Mouse (Mus musculus) lung, postnatal 25 days (tissue): Measurements from ENCODE around the gene Tmem192.

ENCODE experiments used
- DNase-seq: peaks from one replicate; pipeline ENCODE4 v3.0.0; 2022; ENCODE audit warnings: low spot score

Gene Tmem192

DNA sequence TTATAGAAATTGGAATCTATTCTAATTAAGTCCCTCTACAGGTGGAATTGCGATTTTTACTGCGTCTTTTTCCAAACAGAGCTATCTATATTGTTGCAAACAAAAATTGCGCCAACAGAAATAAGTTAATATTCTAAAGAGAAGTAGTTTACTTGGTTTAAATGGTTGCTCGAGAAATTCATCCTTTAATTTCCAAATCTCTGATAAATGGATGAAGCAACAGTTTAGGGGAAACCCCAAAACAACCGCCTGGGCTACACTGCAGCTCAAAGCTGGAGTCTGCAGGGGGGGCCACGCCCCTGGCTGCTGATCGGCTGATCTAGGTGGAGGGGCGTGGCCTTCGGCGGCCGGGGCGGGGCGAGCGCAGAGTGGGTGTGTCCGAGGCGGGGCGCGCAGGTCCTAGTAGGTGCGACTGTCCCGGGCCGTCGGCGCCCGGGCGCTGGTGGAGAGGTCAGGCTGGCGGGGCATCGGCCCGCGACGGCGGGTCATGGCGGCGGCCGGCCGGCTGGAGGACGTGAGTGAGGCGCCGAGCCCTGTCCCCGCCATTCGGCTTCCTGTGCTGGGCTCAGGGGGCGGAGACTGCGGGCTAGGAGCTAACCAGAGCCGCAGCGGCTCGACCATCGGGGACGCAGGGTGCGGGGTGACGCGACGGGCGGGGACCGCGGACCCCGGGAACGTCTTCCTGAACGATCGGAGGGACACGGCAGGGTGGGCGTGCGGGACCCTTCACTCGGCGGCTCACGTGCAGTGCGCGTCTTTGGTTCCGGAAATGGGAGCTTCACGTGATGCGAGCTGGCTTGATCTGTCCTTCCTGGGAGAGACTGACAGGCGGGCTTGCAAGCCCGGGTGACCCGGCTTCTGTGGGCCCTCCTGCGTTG, at the start of gene Tmem192:
Gene Tmem192, plus strand, starts transcription at position 366 of the 878 bp plus-strand sequence.
- peak; percentile 96 for DNase-seq

- DNase-seq = no peak
These were observed 48.3 kb upstream of the Tmem192 start for GRCm38 (mm10) chr8:64898710-64899109.

- no peak for DNase-seq
These were observed 46.3 kb upstream of the Tmem192 start for GRCm38 (mm10) chr8:64900645-64901044.

- DNase-seq = no peak
These were observed 45.3 kb upstream of the Tmem192 start for GRCm38 (mm10) chr8:64901527-64902156.

- DNase-seq = no peak
These were observed 44.8 kb upstream of the Tmem192 start for GRCm38 (mm10) chr8:64902191-64902590.

- no peak for DNase-seq
These were observed 43.2 kb upstream of the Tmem192 start for GRCm38 (mm10) chr8:64903778-64904177.

- DNase-seq = no peak
These were observed 37.0 kb upstream of the Tmem192 start for GRCm38 (mm10) chr8:64910026-64910425.

DNA sequence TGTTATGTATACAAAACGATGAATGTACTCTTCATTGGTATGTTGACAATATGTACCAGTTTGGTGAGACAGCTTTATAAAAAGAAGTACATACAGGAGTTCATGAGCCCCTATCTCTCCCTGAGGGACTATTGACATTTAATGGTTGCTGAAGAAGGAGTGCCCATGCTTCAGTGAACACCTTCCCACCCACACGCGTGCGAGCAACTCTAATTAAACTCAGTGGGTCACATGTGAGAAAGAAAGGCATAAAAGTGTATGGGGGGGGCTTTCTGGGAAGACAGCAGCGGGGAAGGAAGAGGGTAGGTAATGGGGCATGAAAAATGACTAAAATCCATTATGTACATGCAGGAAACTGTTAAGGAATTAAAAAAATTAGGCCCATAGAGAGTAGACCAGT, 30.2 kb upstream of the Tmem192 start:
- no peak for DNase-seq

- no peak for DNase-seq
These were observed 23.7 kb upstream of the Tmem192 start for GRCm38 (mm10) chr8:64923329-64923728.

- DNase-seq = no peak
These were observed 21.2 kb upstream of the Tmem192 start for GRCm38 (mm10) chr8:64925762-64926161.

DNA sequence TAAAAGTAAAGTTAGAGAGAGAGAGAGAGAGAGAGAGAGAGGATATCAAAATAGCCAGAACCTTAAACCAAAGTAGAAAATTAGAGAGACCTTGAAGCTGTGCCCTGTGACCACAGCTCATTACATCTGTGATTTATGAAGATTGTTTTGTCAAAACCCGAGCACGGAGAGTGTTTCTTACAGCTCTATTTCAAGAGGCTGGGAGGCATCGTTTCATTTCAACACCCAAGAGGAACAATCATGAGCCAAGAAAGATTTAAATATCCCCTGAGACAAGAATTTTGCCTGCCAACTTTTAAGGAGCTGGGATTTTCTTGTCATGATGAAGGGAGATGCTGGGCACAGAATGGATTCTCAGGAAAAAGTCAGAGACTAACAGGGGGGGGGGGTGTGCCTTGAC, 20.6 kb upstream of the Tmem192 start:
- DNase-seq = no peak

GRCm38 (mm10) chr8:64928938-64929337, 18.0 kb upstream of the Tmem192 start:
- no peak for DNase-seq

- no peak for DNase-seq
These were observed 12.0 kb upstream of the Tmem192 start for GRCm38 (mm10) chr8:64934997-64935396.

- DNase-seq = no peak
These were observed 6.0 kb upstream of the Tmem192 start for GRCm38 (mm10) chr8:64941019-64941418.

DNA sequence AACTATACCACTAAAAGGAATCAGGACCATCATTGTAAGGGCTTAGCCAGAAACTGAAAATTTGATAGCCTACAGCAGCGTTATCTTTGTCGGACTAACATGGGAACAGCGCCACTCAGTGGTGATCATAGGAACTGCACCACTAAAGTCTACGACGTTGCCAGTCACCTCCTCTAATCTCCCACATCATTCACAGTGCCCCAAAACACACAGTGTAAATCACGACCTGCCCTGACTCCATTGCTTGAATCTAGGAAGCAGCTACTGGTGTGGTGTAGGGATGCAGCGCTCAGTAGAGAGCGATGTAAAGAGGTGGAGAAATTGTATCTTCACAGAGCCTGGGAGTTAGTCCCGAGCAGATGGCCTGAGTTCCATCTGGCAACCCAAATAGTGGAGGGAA, 5.5 kb upstream of the Tmem192 start:
- peak; percentile 78 for DNase-seq

- no peak for DNase-seq
These were observed 4.0 kb upstream of the Tmem192 start for GRCm38 (mm10) chr8:64942946-64943345.

- DNase-seq = no peak
These were observed 2.2 kb upstream of the Tmem192 start for GRCm38 (mm10) chr8:64944831-64945230.

GRCm38 (mm10) chr8:64945606-64946005, 1.4 kb upstream of the Tmem192 start:
- no peak for DNase-seq

DNA sequence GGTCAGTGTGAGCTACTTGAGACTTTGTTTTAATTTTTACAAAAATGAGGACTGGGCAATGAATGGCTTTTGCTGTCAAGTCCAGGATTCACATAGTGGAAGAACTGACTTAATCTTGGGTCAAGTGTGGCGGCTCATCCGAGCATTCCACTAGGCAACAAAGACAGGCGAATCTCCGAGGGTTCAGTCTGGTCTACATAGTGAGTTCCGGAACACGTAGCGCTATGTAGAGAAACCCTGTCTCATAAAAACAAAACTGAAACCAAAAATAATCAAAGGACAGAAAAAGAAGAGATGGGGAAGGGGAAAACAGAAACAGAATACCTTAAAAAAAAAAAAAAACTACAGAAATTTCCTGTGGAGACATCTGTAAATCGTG, 555 bp upstream of the Tmem192 start:
- no peak for DNase-seq

- DNase-seq = no peak
These were observed 681 bp downstream of the Tmem192 start for GRCm38 (mm10) chr8:64947698-64948034.

GRCm38 (mm10) chr8:64948371-64948770, 1.4 kb downstream of the Tmem192 start:
- no peak for DNase-seq

DNA sequence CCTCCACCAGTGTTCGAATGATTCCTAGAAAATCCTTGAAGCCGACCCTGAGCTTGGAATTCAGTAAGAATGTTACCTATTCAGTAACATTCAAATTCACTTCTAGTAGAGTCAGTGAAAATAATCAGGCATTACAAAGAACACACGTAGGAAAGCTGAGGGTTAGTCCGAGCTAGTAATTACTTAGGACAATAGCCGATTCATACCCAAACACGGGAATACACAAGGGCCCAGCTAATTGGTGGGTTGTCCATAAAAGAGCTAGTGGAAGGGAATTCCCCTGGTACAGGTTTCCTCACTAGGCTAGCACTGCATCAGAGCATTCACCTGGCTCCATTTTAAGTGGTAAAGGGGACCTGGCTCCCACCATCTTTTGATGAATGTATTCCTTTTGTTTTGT, 5.1 kb downstream of the Tmem192 start:
- DNase-seq = no peak

DNA sequence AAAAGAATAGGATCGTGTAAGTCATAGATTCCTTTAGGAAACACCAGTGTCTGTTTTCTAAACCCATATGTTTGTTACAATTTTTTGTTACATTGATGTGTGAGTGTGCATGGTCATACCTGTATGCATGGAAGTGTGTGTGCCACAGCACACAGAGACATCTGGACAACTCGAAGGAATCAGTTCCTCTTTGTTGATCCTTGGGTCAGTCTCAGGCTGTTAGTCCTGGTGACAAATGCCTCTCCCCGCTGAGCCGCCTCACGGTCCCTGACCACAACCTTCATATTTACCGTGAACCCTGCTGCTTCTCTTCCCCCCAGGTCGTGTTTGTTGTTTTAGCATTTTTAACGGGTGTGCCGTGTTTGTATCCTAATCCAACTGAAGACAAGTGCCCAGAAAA, 12.0 kb downstream of the Tmem192 start:
- DNase-seq = no peak

- no peak for DNase-seq
These were observed 15.9 kb downstream of the Tmem192 start for GRCm38 (mm10) chr8:64962836-64963235.
